Mouse (Mus musculus) lung, postnatal 0 days (tissue): Measurements from ENCODE around the gene Atp5l. TPM values are rescaled to one million over a fixed set of nuclear protein-coding genes. Genes with fewer than 3 reads are reported as not detected.
A peak's percentile ranks its signal among the peaks of the same experiment; 100 is the strongest.

Experiments
- ATAC-seq: fragments of 200-750 bp; cut with Nextera tagmentation; 2 replicates; pipeline ENCODE4 v1.8.0; 2017; ENCODE audit warnings: moderate library complexity
- DNase-seq: peaks from one replicate; pipeline ENCODE4 v3.0.0-alpha.2; 2016; ENCODE audit warnings: low spot score
- H3K27ac ChIP-seq: fragments of 300-500 bp; sonication (generic); 2 replicates; pipeline ENCODE4 v1.5.1; 2014; ENCODE audit warnings: antibody characterized with exemption, mild to moderate bottlenecking, low read length, mixed read lengths
- H3K27me3 ChIP-seq: fragments of 300-500 bp; sonication (generic); replicated peaks from 2 replicates; pipeline ENCODE4 v1.6.1; 2014; ENCODE audit warnings: low read length, mixed read lengths; ENCODE audit not compliant: insufficient read depth
- H3K36me3 ChIP-seq: fragments of 300-500 bp; sonication (generic); 2 replicates; pipeline ENCODE4 v1.6.1; 2014; ENCODE audit warnings: low read length, mixed read lengths; ENCODE audit not compliant: insufficient read depth
- H3K4me1 ChIP-seq: fragments of 300-500 bp; sonication (generic); 2 replicates; pipeline ENCODE4 v1.6.1; 2014; ENCODE audit warnings: antibody characterized with exemption, low read depth, low read length, mixed read lengths; ENCODE audit not compliant: insufficient read depth
- H3K4me2 ChIP-seq: fragments of 300-500 bp; sonication (generic); replicated peaks from 2 replicates; pipeline ENCODE4 v1.6.1; 2014; ENCODE audit warnings: low read depth, mild to moderate bottlenecking, low read length, moderate library complexity, mixed read lengths
- H3K4me3 ChIP-seq: fragments of 300-500 bp; sonication (generic); 2 replicates; pipeline ENCODE4 v1.5.1; 2014; ENCODE audit warnings: low read depth, low read length
- H3K9ac ChIP-seq: fragments of 300-500 bp; sonication (generic); replicated peaks from 2 replicates; pipeline ENCODE4 v1.6.1; 2014; ENCODE audit warnings: low read depth, mild to moderate bottlenecking
- H3K9me3 ChIP-seq: fragments of 300-500 bp; sonication (generic); 2 replicates; pipeline ENCODE4 v1.6.1; 2016; ENCODE audit warnings: low read length, mixed read lengths
- CTCF ChIP-seq: IDR thresholded peaks from 2 replicates; pipeline ENCODE4 v1.5.1; 2016; ENCODE audit warnings: antibody characterized with exemption, mild to moderate bottlenecking
- EP300 ChIP-seq: IDR thresholded peaks from 2 replicates; pipeline ENCODE4 v1.6.1; 2016; ENCODE audit warnings: antibody characterized with exemption, mild to moderate bottlenecking, control low read depth
- WGBS: fragments of 180-500 bp; shearing (Covaris S2); extraction: QIAGEN DNeasy Blood & Tissue Kit; methylation state at CpG from one replicate; pipeline ENCODE4 v1.1.7; 2014; 5-methylcytosine and 5-hydroxymethylcytosine counted together
- polyA plus RNA-seq: library from polyadenylated mRNA; unstranded; fragments of >200 nt; fragmentation: Nextera tagmentation; extraction: Ambion mirVana; gene quantifications from 2 replicates; pipeline ENCODE4 v1.2.1, GENCODE M21; 2015

Atp5l gene
- polyA plus RNA-seq, 1 experiment from 2014 or later = 736 TPM

DNA sequence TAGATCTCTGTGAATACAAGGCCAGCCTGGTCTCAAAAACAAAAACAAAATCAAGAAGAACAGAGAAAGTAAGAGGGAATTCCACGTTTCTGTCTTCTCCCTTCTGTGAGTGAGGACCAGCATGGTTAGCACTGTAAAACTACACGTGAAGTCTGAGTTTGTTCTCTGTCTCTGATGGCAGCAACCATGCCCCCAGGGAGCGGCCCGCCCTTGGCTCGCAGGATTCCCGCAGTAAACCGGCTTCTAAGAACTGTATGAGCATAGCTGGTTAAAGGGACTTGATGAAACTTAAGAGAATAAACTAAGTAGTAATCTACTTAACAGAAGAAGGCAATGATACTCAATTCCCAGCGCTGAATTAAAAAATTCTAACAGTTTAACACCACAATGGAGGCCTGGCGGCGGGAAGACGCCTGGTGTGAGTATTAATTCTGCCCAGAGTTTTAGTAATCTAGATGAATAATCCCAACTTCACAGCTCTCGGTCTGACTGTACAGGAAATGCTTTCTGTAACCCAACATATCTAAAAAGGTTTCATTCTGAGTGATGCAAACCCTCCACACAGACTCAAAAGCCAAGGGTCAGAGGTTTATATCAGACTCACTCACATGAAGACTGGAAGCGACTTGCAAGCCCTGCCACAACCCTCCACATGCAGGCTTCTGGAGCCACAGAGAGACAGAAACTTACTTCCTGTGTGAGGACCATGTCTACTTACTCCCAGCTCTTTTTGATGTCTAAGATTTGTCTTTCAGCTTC, 52.0 kb downstream of the Atp5l start:
- no peaks in the 10 kb centered on the region for H3K36me3 ChIP-seq
- H3K4me2 ChIP-seq = no peak overlapping the region
- H3K27me3 ChIP-seq = no peaks in the 10 kb centered on the region
- H3K9ac ChIP-seq = no peak overlapping the region
- H3K27ac ChIP-seq = no peak overlapping the region
- peaks cover 4% of the 10 kb centered on the region; the same call in 1 of the 2 replicates for H3K4me1 ChIP-seq
- H3K9me3 ChIP-seq = no peaks in the 10 kb centered on the region
- no peak for ATAC-seq
- no peak for TF ChIP-seq EP300
- TF ChIP-seq CTCF = no peak
- WGBS = 83% methylated on average over 13 of the region's 13 CpGs
- DNase-seq = no peak
- no peak overlapping the region for H3K4me3 ChIP-seq

DNA sequence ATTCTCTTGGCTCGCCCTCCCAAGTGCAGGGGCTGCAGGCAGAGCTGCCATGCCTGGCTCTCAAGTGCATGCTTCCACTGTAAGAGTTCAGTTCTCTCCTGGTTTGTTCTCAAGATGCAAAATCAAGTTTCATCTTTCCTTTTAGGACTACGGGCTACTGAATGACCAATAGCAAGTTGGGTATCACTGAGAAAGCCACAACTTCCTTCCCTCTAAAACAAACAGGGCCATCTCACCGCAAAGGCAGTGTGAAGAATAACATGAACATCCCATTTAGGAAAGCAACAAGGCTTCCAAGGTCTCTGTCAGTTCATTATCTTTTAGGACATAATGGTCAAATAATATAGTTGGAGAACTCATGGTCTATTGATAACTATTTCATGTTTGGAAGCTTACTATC, 52.9 kb downstream of the Atp5l start:
- no peaks in the 10 kb centered on the region for H3K36me3 ChIP-seq
- peaks cover 4% of the 10 kb centered on the region; the same call in 1 of the 2 replicates for H3K4me1 ChIP-seq
- no peak for TF ChIP-seq CTCF
- no peak for TF ChIP-seq EP300
- H3K9ac ChIP-seq = no peak overlapping the region
- 63% methylated on average over 3 of the region's 3 CpGs for WGBS
- H3K27me3 ChIP-seq = no peaks in the 10 kb centered on the region
- no peak for DNase-seq
- H3K27ac ChIP-seq = no peak overlapping the region
- H3K4me3 ChIP-seq = no peak overlapping the region
- no peaks in the 10 kb centered on the region for H3K9me3 ChIP-seq
- ATAC-seq = no peak
- H3K4me2 ChIP-seq = no peak overlapping the region

DNA sequence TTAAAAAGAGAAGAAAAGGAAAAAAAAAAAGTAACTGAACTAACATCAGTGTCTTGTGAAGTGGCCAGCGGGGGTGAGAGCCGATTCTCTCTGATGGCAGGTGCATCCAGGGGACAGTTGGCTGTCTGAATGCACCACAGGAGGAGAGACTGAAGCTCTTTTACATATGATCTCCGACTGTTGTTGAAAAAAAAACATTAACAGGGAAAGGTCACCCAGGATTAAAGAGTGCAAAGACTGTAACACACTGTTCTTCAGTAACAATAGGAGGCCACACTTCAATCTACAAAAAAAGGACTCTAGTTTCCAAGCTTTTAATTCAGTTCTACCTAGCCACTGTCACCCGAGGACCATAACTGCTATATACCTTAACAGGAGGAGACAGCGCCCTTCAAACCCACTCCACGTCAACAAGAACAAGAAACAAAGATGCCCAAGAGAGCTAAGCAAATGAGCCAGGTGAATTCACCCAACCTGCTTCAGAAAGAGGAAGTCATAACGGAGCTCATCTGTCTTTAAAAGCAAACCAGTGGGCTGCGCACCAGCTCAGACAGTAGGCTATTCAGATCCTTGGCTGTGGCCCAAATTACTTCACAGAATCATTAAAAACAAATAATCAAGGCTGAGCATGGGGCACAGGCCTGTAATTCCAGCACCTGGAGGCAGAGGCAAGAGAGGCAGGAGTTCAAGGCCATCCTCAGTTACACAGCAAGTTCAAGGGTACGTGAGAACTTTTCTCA, 53.9 kb downstream of the Atp5l start:
- ATAC-seq (no peak), DNase-seq (peak; percentile 11)
- 57% methylated on average over 9 of the region's 9 CpGs for WGBS
- no peaks in the 10 kb centered on the region for H3K9me3 ChIP-seq
- H3K9ac ChIP-seq = no peak overlapping the region
- H3K27me3 ChIP-seq = no peaks in the 10 kb centered on the region
- no peaks in the 10 kb centered on the region for H3K36me3 ChIP-seq
- H3K27ac ChIP-seq = no peak overlapping the region
- H3K4me2 ChIP-seq = no peak overlapping the region
- H3K4me1 ChIP-seq = peaks cover 4% of the 10 kb centered on the region; the same call in 1 of the 2 replicates
- H3K4me3 ChIP-seq = no peak overlapping the region
- no peak for TF ChIP-seq CTCF
- TF ChIP-seq EP300 = no peak

Other genes with a start within 250 kb of the Atp5l start
- not detected in 2 replicates for gene Treh, start 247.5 kb downstream of the Atp5l start, polyA plus RNA-seq
- gene Phldb1, start 185.5 kb downstream of the Atp5l start, polyA plus RNA-seq = 21.3 and 21.8 TPM in 2 replicates
- gene Arcn1, start 152.9 kb downstream of the Atp5l start, polyA plus RNA-seq = 92.3 and 104 TPM in 2 replicates
- 81.4 and 91.7 TPM in 2 replicates for gene Ift46, start 152.8 kb downstream of the Atp5l start, polyA plus RNA-seq
- 0.91 and 1.0 TPM in 2 replicates for gene Tmem25, start 121.4 kb downstream of the Atp5l start, polyA plus RNA-seq
- 12.9 and 15.1 TPM in 2 replicates for gene Ttc36, start 117.7 kb downstream of the Atp5l start, polyA plus RNA-seq
- 6.9 and 8.1 TPM in 2 replicates for gene Kmt2a, start 39.4 kb downstream of the Atp5l start, polyA plus RNA-seq
- gene Ube4a, start 44.9 kb upstream of the Atp5l start, polyA plus RNA-seq = 12.9 and 13.2 TPM in 2 replicates
- gene Cd3g, start 59.7 kb upstream of the Atp5l start, polyA plus RNA-seq = 0.63 and 1.1 TPM in 2 replicates
- gene Cd3d, start 61.0 kb upstream of the Atp5l start, polyA plus RNA-seq = 0.38 and 0.39 TPM in 2 replicates
- gene Cd3e, start 88.9 kb upstream of the Atp5l start, polyA plus RNA-seq = 0.18 and 0.27 TPM in 2 replicates
- 4.2 and 4.3 TPM in 2 replicates for gene Mpzl2, start 119.1 kb upstream of the Atp5l start, polyA plus RNA-seq
- gene Mpzl3, start 134.4 kb upstream of the Atp5l start, polyA plus RNA-seq = 2.0 and 2.2 TPM in 2 replicates
- gene Jaml, start 158.4 kb upstream of the Atp5l start, polyA plus RNA-seq = 2.1 and 3.3 TPM in 2 replicates
- gene Scn2b, start 197.0 kb upstream of the Atp5l start, polyA plus RNA-seq = 0.27 and 0.49 TPM in 2 replicates
- 0.13 TPM in 2 replicates for gene Scn4b, start 217.7 kb upstream of the Atp5l start, polyA plus RNA-seq